Mouse (Mus musculus): Measurements from ENCODE around the gene Rbms3.

DNA sequence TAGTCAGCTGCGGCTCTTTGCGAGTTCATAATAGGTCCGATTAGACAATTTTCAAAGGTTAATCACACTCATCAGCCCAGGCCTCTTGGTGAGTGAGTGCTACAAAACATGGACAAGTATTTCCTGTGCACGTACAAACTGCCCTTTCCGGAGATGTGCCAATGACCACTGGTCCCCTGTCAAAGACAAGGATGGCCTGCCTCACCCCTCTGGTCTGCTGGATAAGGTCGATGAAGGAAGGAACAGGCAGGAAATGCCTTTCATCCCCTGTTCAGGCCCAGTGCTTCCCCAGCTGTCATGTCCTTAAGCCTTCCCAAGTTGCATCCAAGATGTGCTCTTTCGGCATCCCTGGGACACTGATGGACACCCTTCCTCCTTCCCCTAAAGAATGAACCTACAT is 1016.4 kb downstream of the Rbms3 start:
- TF ChIP-seq CTCF (IDR thresholded peaks at IDR 0.05; ENCODE audit: borderline replicate concordance, extremely low read depth, insufficient read depth, insufficient read length) (no peak), POLR2A (IDR thresholded peaks at IDR 0.05; ENCODE audit: borderline replicate concordance, extremely low read depth, insufficient read depth, insufficient read length, poor library complexity, severe bottlenecking) (no peak)

All from brain, embryonic 14.5 days (tissue).